In the genomic region with DNA sequence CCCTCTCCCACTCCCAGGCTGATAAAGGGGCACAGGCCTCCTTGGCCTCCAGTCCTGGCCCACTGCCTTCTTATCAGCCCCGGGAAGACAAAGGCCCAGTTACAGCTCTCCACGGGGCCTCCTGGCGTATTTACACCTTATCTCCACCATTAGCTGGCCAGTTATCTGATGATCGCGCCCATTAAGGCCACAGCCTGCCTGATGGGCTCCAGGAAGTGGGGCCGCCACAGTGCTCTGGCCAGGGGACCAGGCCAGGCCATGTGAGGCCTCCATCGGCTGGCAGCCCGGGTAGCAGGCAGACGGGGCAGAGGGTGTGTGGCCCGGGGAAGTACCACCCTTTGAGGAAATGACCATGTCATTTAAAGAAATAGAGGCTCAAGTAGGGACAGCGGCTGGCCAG, we compare ENCODE assay signal across 9 mouse cellular contexts. TPM values are rescaled to one million over a fixed set of nuclear protein-coding genes. Genes with fewer than 3 reads are reported as not detected.
DNase-seq lines count a peak whose midpoint lies in the region; ATAC-seq and TF ChIP-seq lines count a peak whose summit lies in the region.
"Had no signal": no experiment of that assay in that cellular context is flagged by ENCODE, and none has a peak within 500 bp of the region (broad histone marks: within the 10 kb centered on the region; RNA-seq: fewer than 3 reads in every experiment).

No protein-coding gene starts in this region.

- H3K9me3 ChIP-seq in limb, embryonic 10.5 days (replicated peaks), result no peaks in the 10 kb centered on the region
- no peaks in the 10 kb centered on the region for H3K9me3 ChIP-seq in midbrain, embryonic 13.5 days

- H3K9ac ChIP-seq in midbrain, embryonic 13.5 days (replicated peaks), result peak overlapping the region; percentile 32; the same call in 1 of the 2 replicates

- H3K36me3 ChIP-seq in limb, embryonic 10.5 days, result no peaks in the 10 kb centered on the region
- H3K36me3 ChIP-seq in midbrain, embryonic 13.5 days, result no peaks in the 10 kb centered on the region

- H3K4me1 ChIP-seq in limb, embryonic 10.5 days, result peaks cover 59% of the 10 kb centered on the region
- H3K4me1 ChIP-seq in midbrain, embryonic 13.5 days (replicated peaks), result peaks cover 77% of the 10 kb centered on the region

- 26% methylated on average over 11 of the region's 11 CpGs for WGBS in limb, embryonic 10.5 days
- 64% methylated on average over 11 of the region's 11 CpGs for WGBS in midbrain, embryonic 13.5 days

- peaks cover 18% of the 10 kb centered on the region for H3K27me3 ChIP-seq in limb, embryonic 10.5 days (ENCODE audit: low read depth, poor library complexity, severe bottlenecking)
- 0 out of 2 replicates have a peak, but pooled peaks cover 3% of the 10 kb centered on the region for H3K27me3 ChIP-seq in midbrain, embryonic 13.5 days

- TF ChIP-seq CTCF in layer of hippocampus, adult 2 months (conservative IDR thresholded peaks at IDR 0.05), result no peak

- peak overlapping the region; percentile 23; the same call in 1 of the 2 replicates for H3K27ac ChIP-seq in layer of hippocampus, adult 2 months
- peak overlapping the region; percentile 50 for H3K27ac ChIP-seq in limb, embryonic 10.5 days
- H3K27ac ChIP-seq in midbrain, embryonic 13.5 days, result no peak overlapping the region

- no peak for ATAC-seq in midbrain, embryonic 13.5 days

- H3K4me2 ChIP-seq in midbrain, embryonic 13.5 days (replicated peaks), result no peak overlapping the region

- no peak overlapping the region for H3K4me3 ChIP-seq in layer of hippocampus, adult 2 months
- no peak overlapping the region; the same call in 1 of the 2 replicates for H3K4me3 ChIP-seq in limb, embryonic 10.5 days
- H3K4me3 ChIP-seq in midbrain, embryonic 13.5 days (replicated peaks), result no peak overlapping the region

- peak; percentile 33 for DNase-seq in adrenal gland, adult 2 months
- no peak for DNase-seq in adrenal gland, postnatal 36 days
- DNase-seq in layer of hippocampus, adult 2 months (ENCODE audit: low spot score in 2 of 2), result no peak
- no peak for DNase-seq in layer of hippocampus, adult 9-10 months (ENCODE audit: low spot score)
- DNase-seq in limb, embryonic 10.5 days (ENCODE audit: low spot score), result no peak
- no peak for DNase-seq in kidney, adult 11 months
- no peak for DNase-seq in embryo, embryonic 10.5 days (ENCODE audit: low spot score)
- DNase-seq: layer of hippocampus, postnatal 36 days had no signal

RNA-seq across cellular contexts. Expression of gene Trhr2, which starts 37.8 kb away (rescaled TPM):
- total RNA-seq in adrenal gland, adult 2 months (2021), result not detected
- not detected in 2 replicates for polyA plus RNA-seq in adrenal gland, adult 2 months (2012; rRNA removed)
- not detected for total RNA-seq in adrenal gland, postnatal 36 days (2021)
- total RNA-seq in layer of hippocampus, adult 2 months (2021), result under 1 TPM; 0.79 to 0.82 TPM
- polyA plus RNA-seq in limb, embryonic 10.5 days (2016; fragmentation: Nextera tagmentation; extraction: Ambion mirVana), result not detected in 2 replicates
- polyA plus RNA-seq in midbrain, embryonic 13.5 days (2015; fragmentation: Nextera tagmentation; extraction: Ambion mirVana), result not detected in 2 replicates

RNA-seq across cellular contexts. Expression of gene Zfpm1, which starts 40.9 kb away (rescaled TPM):
- total RNA-seq in adrenal gland, adult 2 months (2021), result 10 to 100 TPM; 16.0 to 24.2 TPM
- 37.4 and 60.4 TPM in 2 replicates for polyA plus RNA-seq in adrenal gland, adult 2 months (2012; rRNA removed)
- 10 to 100 TPM; 14.0 to 15.5 TPM for total RNA-seq in adrenal gland, postnatal 36 days (2021)
- 10 to 100 TPM; 45.1 to 45.6 TPM for total RNA-seq in layer of hippocampus, adult 2 months (2021)
- 1.3 and 1.5 TPM in 2 replicates for polyA plus RNA-seq in limb, embryonic 10.5 days (2016; fragmentation: Nextera tagmentation; extraction: Ambion mirVana)
- polyA plus RNA-seq in midbrain, embryonic 13.5 days (2015; fragmentation: Nextera tagmentation; extraction: Ambion mirVana), result 1.5 and 2.1 TPM in 2 replicates

RNA-seq across cellular contexts. Expression of gene Zc3h18, which starts 53.6 kb away (rescaled TPM):
- 10 to 100 TPM; 36.9 to 44.8 TPM for total RNA-seq in adrenal gland, adult 2 months (2021)
- polyA plus RNA-seq in adrenal gland, adult 2 months (2012; rRNA removed), result 34.3 and 38.2 TPM in 2 replicates
- total RNA-seq in adrenal gland, postnatal 36 days (2021), result 10 to 100 TPM; 40.1 to 42.7 TPM
- 10 to 100 TPM; 39.2 to 40.2 TPM for total RNA-seq in layer of hippocampus, adult 2 months (2021)
- 84.2 and 86.1 TPM in 2 replicates for polyA plus RNA-seq in limb, embryonic 10.5 days (2016; fragmentation: Nextera tagmentation; extraction: Ambion mirVana)
- 40.0 and 44.9 TPM in 2 replicates for polyA plus RNA-seq in midbrain, embryonic 13.5 days (2015; fragmentation: Nextera tagmentation; extraction: Ambion mirVana)
